Mouse (Mus musculus): ENCODE measurements around the gene Rasal2. TPM values are rescaled to one million over a fixed set of nuclear protein-coding genes. Genes with fewer than 3 reads are reported as not detected.

Gene Rasal2
- total and polyA plus RNA-seq, 3 experiments: 1.5 to 3.2 TPM; not detected in 1

DNA sequence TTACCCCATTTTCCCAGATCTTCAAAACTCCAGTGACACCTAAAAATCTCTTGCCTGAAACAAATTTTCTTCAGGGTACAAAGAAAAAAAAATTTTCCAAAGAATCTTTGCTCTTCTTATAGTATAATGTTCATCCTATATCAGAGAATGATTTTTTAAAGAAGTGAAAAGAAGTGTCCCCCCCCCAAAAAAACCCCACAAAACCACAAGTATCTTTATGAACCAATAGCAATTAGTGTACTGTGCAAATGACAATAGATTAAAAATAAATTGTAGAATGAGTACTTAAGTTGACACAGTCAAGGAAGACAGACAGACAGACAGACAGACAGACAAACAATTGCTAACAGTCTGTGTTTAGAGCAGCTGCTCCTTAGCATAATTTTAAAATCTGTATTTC lies 84.3 kb downstream of the Rasal2 start:
- Histone ChIP-seq H3K4me1 (ENCODE audit: control insufficient read depth in 1 of 2, insufficient read depth in 2 of 2, low read length in 2 of 2) (peaks cover 0 to 3% of the 10 kb centered on the region in 2 experiments; a peak in 2 of 4 replicates), H3K27ac (ENCODE audit: control insufficient read depth, low read depth, low read length) (no peak overlapping the region), H3K9me3 (replicated peaks; ENCODE audit: insufficient read depth, low read length) (no peaks in the 10 kb centered on the region), H3K9ac (ENCODE audit: control insufficient read depth, low read depth, low read length, poor library complexity, severe bottlenecking) (no peak overlapping the region), H3K4me3 (ENCODE audit: control insufficient read depth in 1 of 2, insufficient read depth in 1 of 2, low read depth in 2 of 2, low read length in 2 of 2) (no peak overlapping the region), H3K79me2 (ENCODE audit: control insufficient read depth, insufficient read depth, low read length, poor library complexity) (no peaks in the 10 kb centered on the region), H3K27me3 (ENCODE audit: control insufficient read depth in 1 of 2, insufficient read depth in 2 of 2, low read length in 2 of 2) (no peaks in the 10 kb centered on the region), H3K36me3 (ENCODE audit: control insufficient read depth in 1 of 2, insufficient read depth in 2 of 2, low read length in 2 of 2) (peaks cover 0 to 2% of the 10 kb centered on the region in 2 experiments; a peak in 2 of 4 replicates)
- TF ChIP-seq MAZ (IDR thresholded peaks at IDR 0.05; ENCODE audit: low read depth, low read length): no peak
- TF ChIP-seq USF1 (IDR thresholded peaks at IDR 0.05; ENCODE audit: low read depth, low read length): no peak
- no peak for TF ChIP-seq TBP (IDR thresholded peaks at IDR 0.05; ENCODE audit: low read depth, low read length)
- no peak for TF ChIP-seq MAFK (IDR thresholded peaks at IDR 0.05; ENCODE audit: borderline replicate concordance, low read depth, low read length)
- no peak for TF ChIP-seq KAT2A (conservative IDR thresholded peaks at IDR 0.05; ENCODE audit: low read depth, low read length)
- TF ChIP-seq CHD1 (IDR thresholded peaks at IDR 0.05; ENCODE audit: low read depth, low read length): no peak
- no peak for TF ChIP-seq UBTF (IDR thresholded peaks at IDR 0.05; ENCODE audit: borderline replicate concordance, insufficient read depth, low read depth, low read length)
- no peak for TF ChIP-seq CTCF (IDR thresholded peaks at IDR 0.05 in 2 of 3, conservative IDR thresholded peaks at IDR 0.05 in 1 of 3; ENCODE audit: control insufficient read depth in 1 of 3, insufficient read depth in 1 of 3, low read depth in 2 of 3, low read length in 3 of 3, poor library complexity in 1 of 3, severe bottlenecking in 1 of 3)
- TF ChIP-seq E2F4 (IDR thresholded peaks at IDR 0.05; ENCODE audit: borderline replicate concordance, low read depth, low read length): no peak
- no peak for TF ChIP-seq ETS1 (IDR thresholded peaks at IDR 0.05; ENCODE audit: low read depth, low read length)
- no peak for TF ChIP-seq MEF2A (IDR thresholded peaks at IDR 0.05; ENCODE audit: extremely low read depth, insufficient replicate concordance, low read depth, low read length, poor library complexity, severe bottlenecking)
- no peak for TF ChIP-seq MYC (IDR thresholded peaks at IDR 0.05; ENCODE audit: low read depth, low read length)
- no peak for TF ChIP-seq EP300 (IDR thresholded peaks at IDR 0.05; ENCODE audit: low read depth in 1 of 2, low read length in 2 of 2)
- TF ChIP-seq NELFE (IDR thresholded peaks at IDR 0.05; ENCODE audit: low read depth, low read length): no peak
- TF ChIP-seq ZMIZ1 (IDR thresholded peaks at IDR 0.05; ENCODE audit: low read depth, low read length): no peak
- TF ChIP-seq TAL1 (IDR thresholded peaks at IDR 0.05; ENCODE audit: low read length): no peak
- TF ChIP-seq POLR2AphosphoS2 (IDR thresholded peaks at IDR 0.05; ENCODE audit: low read length): no peak
- no peak for DNase-seq (ENCODE audit: low read depth, low spot score)

DNA sequence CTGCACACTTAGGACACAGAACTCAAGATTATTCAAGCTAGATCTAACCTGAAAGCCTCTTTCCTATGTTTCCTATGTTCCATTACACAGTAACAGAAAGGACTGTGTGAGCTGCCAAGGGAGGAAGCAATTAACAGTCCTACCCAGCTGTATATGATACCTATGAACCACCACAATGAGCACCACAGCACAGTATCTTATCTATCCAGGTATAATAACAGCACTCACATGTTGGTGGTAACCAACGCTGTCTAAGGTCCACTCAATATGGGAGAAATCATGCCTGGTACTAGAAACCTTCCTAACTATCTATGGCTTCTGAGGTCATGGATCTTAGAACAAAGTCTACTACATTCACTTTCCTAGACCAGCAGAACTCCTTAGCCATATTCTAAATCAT lies 89.3 kb downstream of the Rasal2 start:
- TF ChIP-seq ZC3H11A (IDR thresholded peaks at IDR 0.05; ENCODE audit: low read depth, low read length) (no peak), CHD1 (IDR thresholded peaks at IDR 0.05; ENCODE audit: low read depth, low read length) (no peak), KAT2A (conservative IDR thresholded peaks at IDR 0.05; ENCODE audit: low read depth, low read length) (no peak), HCFC1 (IDR thresholded peaks at IDR 0.05; ENCODE audit: low read depth, low read length) (no peak)
- no peak overlapping the region for H3K27ac ChIP-seq (ENCODE audit: control insufficient read depth, low read depth, low read length)
- no peak overlapping the region for H3K4me3 ChIP-seq (ENCODE audit: control insufficient read depth in 1 of 2, insufficient read depth in 1 of 2, low read depth in 2 of 2, low read length in 2 of 2)
- H3K79me2 ChIP-seq (ENCODE audit: control insufficient read depth, insufficient read depth, low read length, poor library complexity): no peaks in the 10 kb centered on the region
- no peaks in the 10 kb centered on the region for H3K27me3 ChIP-seq (ENCODE audit: control insufficient read depth in 1 of 2, insufficient read depth in 2 of 2, low read length in 2 of 2)
- DNase-seq (ENCODE audit: low read depth, low spot score): no peak
- H3K9me3 ChIP-seq (replicated peaks; ENCODE audit: insufficient read depth, low read length): no peaks in the 10 kb centered on the region
- H3K36me3 ChIP-seq (ENCODE audit: control insufficient read depth in 1 of 2, insufficient read depth in 2 of 2, low read length in 2 of 2): peaks cover 0 to 2% of the 10 kb centered on the region in 2 experiments; a peak in 2 of 4 replicates
- no peaks in the 10 kb centered on the region for H3K4me1 ChIP-seq (ENCODE audit: control insufficient read depth in 1 of 2, insufficient read depth in 2 of 2, low read length in 2 of 2)
- H3K9ac ChIP-seq (ENCODE audit: control insufficient read depth, low read depth, low read length, poor library complexity, severe bottlenecking): no peak overlapping the region

Measured in MEL (cell line).